Mouse (Mus musculus): ENCODE data around the gene Camkmt.

GRCm38 (mm10) chr17:85486585-85487480 is 396.5 kb downstream of the Camkmt start:
- TF ChIP-seq MAFK (IDR thresholded peaks at IDR 0.05; ENCODE audit: borderline replicate concordance, low read depth, low read length) (no peak), TCF12 (IDR thresholded peaks at IDR 0.05; ENCODE audit: low read depth, low read length) (no peak), CHD2 (IDR thresholded peaks at IDR 0.05; ENCODE audit: low read length) (no peak), ZMIZ1 (IDR thresholded peaks at IDR 0.05; ENCODE audit: low read depth, low read length) (no peak), CTCF (IDR thresholded peaks at IDR 0.05 in 2 of 3, conservative IDR thresholded peaks at IDR 0.05 in 1 of 3; ENCODE audit: control insufficient read depth in 1 of 3, insufficient read depth in 1 of 3, low read depth in 2 of 3, low read length in 3 of 3, poor library complexity in 1 of 3, severe bottlenecking in 1 of 3) (no peak), ZC3H11A (IDR thresholded peaks at IDR 0.05; ENCODE audit: low read depth, low read length) (no peak), TAL1 (IDR thresholded peaks at IDR 0.05; ENCODE audit: low read length) (no peak), CHD1 (IDR thresholded peaks at IDR 0.05; ENCODE audit: low read depth, low read length) (no peak), USF1 (IDR thresholded peaks at IDR 0.05; ENCODE audit: low read depth, low read length) (no peak), JUND (IDR thresholded peaks at IDR 0.05; ENCODE audit: low read depth, low read length) (no peak), POLR2A (IDR thresholded peaks at IDR 0.05; ENCODE audit: control insufficient read depth in 1 of 2, insufficient read depth in 1 of 2, low read depth in 1 of 2, low read length in 2 of 2, poor library complexity in 1 of 2) (no peak), E2F4 (IDR thresholded peaks at IDR 0.05; ENCODE audit: borderline replicate concordance, low read depth, low read length) (no peak)
